Mouse (Mus musculus) gastrocnemius, postnatal 4 days (tissue): Measurements from ENCODE around the gene Eef1akmt2. TPM values are rescaled to one million over a fixed set of nuclear protein-coding genes. Genes with fewer than 3 reads are reported as not detected.

Source experiments
- DNase-seq, 2 experiments: peaks; one replicate each; pipeline ENCODE4 v3.0.0; 2021 to 2022; ENCODE audit warnings: low spot score in 2 of 2, mixed read lengths in 2 of 2
- total RNA-seq, 2 experiments: library from RNA; stranded (reverse); gene quantifications; 2 replicates each; pipeline ENCODE4 v1.2.3; 2021

The Eef1akmt2 gene
- total RNA-seq, 2 experiments from 2014 or later: 15.7 to 21.1 TPM

- DNase-seq: no peak
These were observed 57.3 kb downstream of the Eef1akmt2 start for GRCm38 (mm10) chr7:132795141-132795540.

- no peak for DNase-seq
These were observed 59.0 kb downstream of the Eef1akmt2 start for GRCm38 (mm10) chr7:132793467-132793866.

- DNase-seq: no peak
These were observed 61.8 kb downstream of the Eef1akmt2 start for GRCm38 (mm10) chr7:132790447-132791219.

DNA sequence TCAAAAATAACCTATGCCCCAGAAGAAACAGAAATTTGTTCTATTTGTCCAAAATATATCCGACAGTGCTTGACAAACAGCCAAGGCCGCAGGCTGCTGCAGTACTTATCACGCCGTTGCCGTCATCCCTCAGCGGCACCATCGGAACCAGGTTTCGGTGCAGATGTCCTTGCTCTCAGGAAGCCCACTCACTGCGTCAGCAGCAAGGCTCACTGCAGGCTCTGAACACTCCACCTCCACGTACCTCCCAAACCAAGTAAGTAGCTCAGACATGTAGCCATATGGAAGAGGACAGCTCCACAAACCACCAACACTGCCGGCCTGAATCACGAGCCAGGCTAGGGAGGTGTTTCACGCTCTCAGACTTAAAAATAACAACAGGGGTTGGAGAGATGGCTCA is 63.6 kb downstream of the Eef1akmt2 start:
- DNase-seq: no peak

GRCm38 (mm10) chr7:132787496-132788190 is 64.8 kb downstream of the Eef1akmt2 start:
- DNase-seq: no peak

DNA sequence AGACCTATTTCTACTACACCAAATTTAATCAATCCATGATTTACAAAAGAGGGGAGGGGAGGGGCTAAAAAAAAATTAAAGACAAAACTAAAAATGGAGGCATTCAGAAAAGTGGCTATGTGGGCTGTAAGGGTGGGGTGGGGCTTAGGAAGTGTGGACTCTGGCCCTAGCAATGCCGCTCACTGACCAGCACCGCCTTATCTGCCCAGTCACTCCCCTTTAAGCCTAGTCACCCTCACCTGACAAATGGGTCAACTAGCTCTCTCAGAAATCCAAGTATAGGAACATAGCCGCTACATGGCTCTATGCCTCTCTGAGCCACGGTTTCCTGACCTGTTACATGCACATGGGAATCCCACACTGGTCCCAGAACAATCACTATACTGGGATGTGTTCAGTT is 65.5 kb downstream of the Eef1akmt2 start:
- DNase-seq: no peak

DNA sequence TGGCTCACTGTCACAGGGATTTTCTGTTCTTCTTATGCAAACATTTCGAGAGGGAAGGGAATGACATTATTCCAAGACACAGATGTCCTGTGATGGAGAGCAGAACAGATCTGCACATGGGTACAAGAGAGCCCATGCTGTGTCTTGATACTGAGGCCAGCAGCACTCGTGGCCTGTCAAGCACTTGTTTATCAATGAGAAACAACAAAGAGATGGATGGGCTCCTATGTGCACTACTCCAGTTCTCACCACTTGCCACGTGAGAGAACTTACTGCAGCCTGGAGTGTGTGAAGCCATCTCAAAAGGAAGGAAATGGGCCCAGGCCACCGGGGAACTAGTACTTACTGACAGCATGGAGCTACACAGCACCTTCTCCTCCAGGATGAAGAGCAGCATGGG is 66.0 kb downstream of the Eef1akmt2 start:
- no peak for DNase-seq

DNA sequence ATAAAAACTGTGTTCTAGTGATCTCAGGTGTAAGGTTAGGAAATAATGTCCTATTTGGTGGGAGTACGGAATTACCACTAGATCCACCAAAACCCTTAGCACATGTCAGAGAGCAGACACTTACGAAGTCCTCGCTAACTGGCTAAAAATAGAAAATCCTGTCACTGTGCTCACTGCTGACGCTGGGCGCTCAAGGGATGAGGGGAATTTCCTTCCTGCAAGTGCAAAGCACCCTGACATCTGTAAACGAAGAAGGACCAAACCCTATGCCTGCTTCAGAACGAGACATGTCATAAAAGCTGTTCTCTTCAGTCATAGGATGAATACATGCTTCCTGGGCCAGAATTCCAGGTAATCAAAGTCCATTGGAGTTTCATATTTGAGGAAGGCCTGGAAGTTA is 66.5 kb downstream of the Eef1akmt2 start:
- no peak for DNase-seq

DNA sequence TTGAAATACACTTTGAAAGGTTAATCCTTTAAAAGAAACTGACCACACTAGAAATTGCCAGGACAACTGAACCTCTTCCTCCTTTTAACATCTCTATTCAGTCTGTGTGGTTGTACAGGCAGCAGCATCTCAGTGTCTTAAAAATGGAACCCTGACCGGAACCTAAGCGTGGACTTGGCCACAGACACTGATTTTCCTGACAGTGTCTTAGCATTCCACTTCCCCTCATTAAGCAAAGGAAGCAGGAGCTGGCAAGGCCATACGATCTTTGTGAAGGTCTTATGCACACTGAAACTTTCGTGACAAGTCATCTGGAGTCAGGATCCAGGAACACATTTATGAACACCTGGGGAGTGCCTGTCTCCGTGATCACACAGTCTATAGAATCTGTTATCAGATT is 68.4 kb downstream of the Eef1akmt2 start:
- DNase-seq: no peak

- DNase-seq: no peak
These were observed 70.6 kb downstream of the Eef1akmt2 start for GRCm38 (mm10) chr7:132781850-132782249.

- DNase-seq: no peak
These were observed 71.2 kb downstream of the Eef1akmt2 start for GRCm38 (mm10) chr7:132781130-132781814.

DNA sequence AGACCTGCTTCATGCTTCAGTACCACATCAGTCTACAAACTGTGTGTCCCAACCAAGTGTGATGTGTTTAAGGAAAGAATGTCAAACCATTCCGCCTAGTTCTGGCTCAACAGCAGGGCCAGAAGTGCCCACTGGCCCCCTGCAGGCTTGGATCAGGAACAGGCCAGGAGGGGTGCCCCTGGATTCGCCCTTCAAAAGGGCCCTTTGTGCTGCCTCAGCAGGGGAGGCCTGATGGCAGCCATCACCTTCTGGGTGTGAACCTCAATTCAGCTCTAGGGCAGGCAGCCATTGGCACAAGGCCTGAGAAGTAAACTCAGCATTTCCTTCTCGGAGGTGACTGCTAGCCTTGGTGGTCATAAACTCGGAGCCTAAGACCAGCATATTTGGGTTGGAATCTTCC is 71.9 kb downstream of the Eef1akmt2 start:
- DNase-seq: no peak

DNA sequence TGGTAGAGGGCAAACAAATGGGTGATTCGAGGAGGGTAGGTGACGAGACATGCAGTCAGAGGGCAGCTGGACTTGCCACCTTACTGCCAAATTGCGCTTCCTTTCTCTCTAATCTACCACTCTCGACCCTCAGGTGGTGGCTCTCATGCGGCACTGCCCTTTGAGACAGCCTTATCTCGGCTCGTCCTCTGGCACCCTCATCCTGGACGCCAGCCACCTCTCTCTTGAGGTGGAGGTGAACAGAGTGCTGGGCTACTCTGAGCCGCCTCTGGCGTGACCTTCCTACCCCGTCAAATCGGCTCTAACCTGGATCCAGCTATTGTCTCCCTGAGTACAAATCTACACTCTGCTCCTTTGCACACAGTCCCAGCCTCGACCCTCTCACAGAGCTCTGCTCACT is 73.8 kb downstream of the Eef1akmt2 start:
- DNase-seq: no peak

DNA sequence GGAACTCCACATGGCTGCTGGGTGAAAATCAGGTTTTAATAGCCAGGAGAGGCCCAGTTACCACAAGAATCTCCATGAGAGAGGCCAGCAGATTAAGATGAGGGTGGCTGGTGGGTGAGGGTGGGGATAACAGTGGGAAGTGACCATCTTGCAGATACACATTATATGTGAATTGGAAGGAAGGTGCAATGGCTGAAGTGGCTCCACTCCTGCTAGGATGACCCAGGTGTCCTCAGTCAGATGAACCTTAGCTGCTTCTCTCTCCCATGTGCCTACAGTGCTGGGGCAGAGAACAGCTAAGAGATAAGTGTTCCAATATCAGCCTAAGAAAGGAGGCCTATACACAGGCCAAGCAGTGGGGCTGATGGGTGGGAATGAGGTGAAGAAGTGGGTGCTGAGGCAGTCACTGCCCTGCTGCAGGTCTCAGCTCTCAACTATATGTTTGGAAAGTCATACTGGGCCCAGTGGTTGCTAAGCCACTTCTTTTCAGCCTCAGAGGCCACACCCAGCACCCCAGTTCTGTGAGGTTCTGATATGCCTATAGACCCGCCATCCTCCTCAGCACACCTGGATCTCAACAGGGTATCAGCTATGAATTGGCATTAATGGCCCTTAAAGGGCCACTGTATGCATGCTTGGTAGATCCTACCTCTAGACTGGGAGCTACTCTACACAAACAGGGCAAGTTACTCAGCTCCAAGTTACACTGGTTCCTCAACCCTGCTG is 74.6 kb downstream of the Eef1akmt2 start:
- no peak for DNase-seq

Other genes with a start within 250 kb of the Eef1akmt2 start
- 10 to 100 TPM in 1 of 2 experiments, 1 to 10 TPM in 1; 7.8 to 10.5 TPM for gene Lhpp, start 242.0 kb downstream of the Eef1akmt2 start, total RNA-seq
- gene Fam53b, start 38.8 kb downstream of the Eef1akmt2 start, total RNA-seq: 10 to 100 TPM; 44.6 to 48.9 TPM
- 10 to 100 TPM; 33.1 to 37.7 TPM for gene Abraxas2, start 6.6 kb upstream of the Eef1akmt2 start, total RNA-seq
- gene Zranb1, start 78.5 kb upstream of the Eef1akmt2 start, total RNA-seq: 10 to 100 TPM; 29.7 to 35.5 TPM